9 mouse cellular contexts compared by ENCODE assay signal in the genomic region with DNA sequence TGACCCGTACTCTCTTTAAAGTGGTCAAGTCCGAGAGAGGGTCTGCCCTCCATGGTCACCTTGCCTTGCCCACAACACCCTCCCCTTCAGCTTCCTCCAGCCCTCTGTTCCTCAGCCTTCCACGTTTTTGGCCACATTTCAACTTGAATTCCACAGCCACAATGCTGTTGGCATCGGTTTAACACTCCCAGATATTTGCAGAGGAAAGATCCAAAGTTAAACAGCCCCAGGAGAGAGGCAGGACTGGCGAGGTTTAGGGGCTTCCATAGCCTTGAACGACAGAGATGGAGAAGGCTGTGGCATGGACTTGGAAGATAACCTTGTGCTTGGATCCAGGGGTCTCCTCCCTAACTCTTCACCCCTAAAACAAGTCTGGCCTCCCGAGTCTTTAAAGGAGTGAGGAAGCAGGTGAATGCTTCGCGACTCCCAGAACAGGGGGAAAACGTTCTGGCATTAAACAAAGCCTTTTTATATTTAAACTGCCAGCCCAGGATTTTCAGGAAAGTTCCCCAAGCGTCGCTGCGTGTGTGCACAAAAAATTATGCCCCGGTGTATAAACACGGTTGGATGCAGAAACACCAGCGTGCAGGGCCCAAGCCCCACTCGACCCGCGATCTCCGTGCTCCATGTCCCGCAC. TPM values are rescaled to one million over a fixed set of nuclear protein-coding genes. Genes with fewer than 3 reads are reported as not detected.
A peak's percentile ranks its signal among the peaks of the same experiment; 100 is the strongest.
DNase-seq lines count a peak whose midpoint lies in the region; ATAC-seq lines count a peak whose summit lies in the region.
"Had no signal": no experiment of that assay in that cellular context is flagged by ENCODE, and none has a peak within 500 bp of the region (broad histone marks: within the 10 kb centered on the region; RNA-seq: fewer than 3 reads in every experiment).

No protein-coding gene starts in this region.

- no peak for ATAC-seq in embryonic facial prominence, embryonic 12.5 days (ENCODE audit: insufficient number of reproducible peaks, insufficient read depth, low FRiP score, low TSS enrichment)
- no peak for ATAC-seq in intestine, embryonic 14.5 days (replicated peaks; ENCODE audit: low FRiP score, low TSS enrichment, low read depth)
- no peak for ATAC-seq in midbrain, embryonic 12.5 days (ENCODE audit: low FRiP score, low read depth)

- peak overlapping the region; percentile 59 for H3K4me3 ChIP-seq in heart, embryonic 10.5 days
- H3K4me3 ChIP-seq in embryonic facial prominence, embryonic 12.5 days: peak overlapping the region; percentile 29
- peak overlapping the region; percentile 26 for H3K4me3 ChIP-seq in intestine, embryonic 14.5 days (ENCODE audit: low read depth, low read length)
- H3K4me3 ChIP-seq in midbrain, embryonic 12.5 days: peak overlapping the region; percentile 20

- H3K9me3 ChIP-seq in heart, embryonic 10.5 days: no peaks in the 10 kb centered on the region
- no peaks in the 10 kb centered on the region for H3K9me3 ChIP-seq in embryonic facial prominence, embryonic 12.5 days
- no peaks in the 10 kb centered on the region for H3K9me3 ChIP-seq in intestine, embryonic 14.5 days (ENCODE audit: control insufficient read depth, low read length)
- H3K9me3 ChIP-seq in midbrain, embryonic 12.5 days: no peaks in the 10 kb centered on the region

- H3K4me1 ChIP-seq in heart, embryonic 10.5 days: peaks cover 25% of the 10 kb centered on the region
- peaks cover 21% of the 10 kb centered on the region for H3K4me1 ChIP-seq in embryonic facial prominence, embryonic 12.5 days
- H3K4me1 ChIP-seq in intestine, embryonic 14.5 days (replicated peaks; ENCODE audit: control insufficient read depth, insufficient read depth, low read length): peaks cover 17% of the 10 kb centered on the region
- H3K4me1 ChIP-seq in midbrain, embryonic 12.5 days: peaks cover 23% of the 10 kb centered on the region

- peak overlapping the region; percentile 44 for H3K9ac ChIP-seq in embryonic facial prominence, embryonic 12.5 days
- peak overlapping the region; percentile 29; the same call in 1 of the 2 replicates for H3K9ac ChIP-seq in intestine, embryonic 14.5 days (ENCODE audit: low read length)
- H3K9ac ChIP-seq in midbrain, embryonic 12.5 days (replicated peaks): peak overlapping the region; percentile 20

- H3K4me2 ChIP-seq in embryonic facial prominence, embryonic 12.5 days (replicated peaks): peak overlapping the region; percentile 69
- peak overlapping the region; percentile 58 for H3K4me2 ChIP-seq in intestine, embryonic 14.5 days (ENCODE audit: low read length)
- H3K4me2 ChIP-seq in midbrain, embryonic 12.5 days (replicated peaks): peak overlapping the region; percentile 51

- H3K27ac ChIP-seq in heart, embryonic 10.5 days: peak overlapping the region; percentile 81
- H3K27ac ChIP-seq in embryonic facial prominence, embryonic 12.5 days: peak overlapping the region; percentile 50; the same call in 1 of the 2 replicates
- H3K27ac ChIP-seq in intestine, embryonic 14.5 days (ENCODE audit: low read depth): no peak overlapping the region
- H3K27ac ChIP-seq in midbrain, embryonic 12.5 days (replicated peaks): no peak overlapping the region

- 9% methylated on average over 21 of the region's 21 CpGs for WGBS in heart, embryonic 10.5 days
- 5% methylated on average over 21 of the region's 21 CpGs for WGBS in embryonic facial prominence, embryonic 12.5 days
- WGBS in intestine, embryonic 14.5 days: 11% methylated on average over 21 of the region's 21 CpGs
- WGBS in midbrain, embryonic 12.5 days: 6% methylated on average over 21 of the region's 21 CpGs

- DNase-seq in heart, embryonic 10.5 days (ENCODE audit: low spot score): no peak
- DNase-seq in heart, postnatal 4 days: no peak
- DNase-seq in intestine, embryonic 14.5 days (ENCODE audit: low spot score): no peak
- DNase-seq in frontal cortex, postnatal 10 days (ENCODE audit: low spot score in 2 of 2): no peak
- DNase-seq in layer of hippocampus, adult 9-10 months (ENCODE audit: low spot score): no peak
- DNase-seq in right cerebral cortex, adult 2 months (ENCODE audit: low spot score in 2 of 2): no peak
- DNase-seq: cerebellum, adult 11 months had no signal

- H3K27me3 ChIP-seq in heart, embryonic 10.5 days (ENCODE audit: insufficient read depth, poor library complexity, severe bottlenecking): peaks cover 20% of the 10 kb centered on the region
- no peaks in the 10 kb centered on the region for H3K27me3 ChIP-seq in embryonic facial prominence, embryonic 12.5 days
- H3K27me3 ChIP-seq in intestine, embryonic 14.5 days (replicated peaks; ENCODE audit: control insufficient read depth, insufficient read depth, low read length): no peaks in the 10 kb centered on the region
- peaks cover 22% of the 10 kb centered on the region for H3K27me3 ChIP-seq in midbrain, embryonic 12.5 days

- H3K36me3 ChIP-seq in heart, embryonic 10.5 days: no peaks in the 10 kb centered on the region
- H3K36me3 ChIP-seq in embryonic facial prominence, embryonic 12.5 days: no peaks in the 10 kb centered on the region
- no peaks in the 10 kb centered on the region for H3K36me3 ChIP-seq in intestine, embryonic 14.5 days (ENCODE audit: control insufficient read depth, insufficient read depth, low read length)
- no peaks in the 10 kb centered on the region for H3K36me3 ChIP-seq in midbrain, embryonic 12.5 days

RNA-seq across cellular contexts. Expression of a gene that starts 14.8 kb away (rescaled TPM):
- polyA plus RNA-seq in heart, embryonic 10.5 days (2016; fragmentation: Nextera tagmentation; extraction: Ambion mirVana): 5.0 and 10.4 TPM in 2 replicates
- total RNA-seq in heart, postnatal 4 days (2021): 10 to 100 TPM; 12.9 to 16.2 TPM
- 33.5 and 36.5 TPM in 2 replicates for polyA plus RNA-seq in embryonic facial prominence, embryonic 12.5 days (2016; fragmentation: Nextera tagmentation; extraction: Ambion mirVana)
- 8.7 and 10.5 TPM in 2 replicates for polyA plus RNA-seq in intestine, embryonic 14.5 days (2014; fragmentation: Nextera tagmentation; extraction: Ambion mirVana)
- 47.9 and 60.8 TPM in 2 replicates for polyA plus RNA-seq in midbrain, embryonic 12.5 days (2016; fragmentation: Nextera tagmentation; extraction: Ambion mirVana)

Comparison
In these comparisons a context has a peak if more than half of its experiments do, and no peak if none do; other contexts are left out.
1. H3K27ac ChIP-seq: peak in heart, embryonic 10.5 days (single experiment) and embryonic facial prominence, embryonic 12.5 days (single experiment); none in intestine, embryonic 14.5 days (single experiment) and midbrain, embryonic 12.5 days (single experiment).
2. Peak in every context shown above with its lines, with median percentiles within 50 percentile points of each other: H3K4me3 ChIP-seq, H3K4me2 ChIP-seq and H3K9ac ChIP-seq.